Mouse (Mus musculus) liver, embryonic 16.5 days (tissue): ENCODE data around the gene Cnr1. TPM values are rescaled to one million over a fixed set of nuclear protein-coding genes. Genes with fewer than 3 reads are reported as not detected.

Experiments
- ATAC-seq: fragments of 200-750 bp; cut with Nextera tagmentation; 2 replicates; pipeline ENCODE4 v1.8.0; 2017; ENCODE audit warnings: low read depth, mild to moderate bottlenecking, moderate number of reproducible peaks, moderate library complexity
- H3K27ac ChIP-seq: fragments of 300-500 bp; sonication (generic); 2 replicates; pipeline ENCODE4 v1.5.1; 2014; ENCODE audit warnings: mild to moderate bottlenecking, low read length
- H3K27me3 ChIP-seq: fragments of 300-500 bp; sonication (generic); 2 replicates; pipeline ENCODE4 v1.6.1; 2014; ENCODE audit warnings: low read depth, low read length, mixed read lengths; ENCODE audit not compliant: control insufficient read depth, insufficient read depth
- H3K36me3 ChIP-seq: fragments of 300-500 bp; sonication (generic); 2 replicates; pipeline ENCODE4 v1.6.1; 2014; ENCODE audit warnings: mild to moderate bottlenecking; ENCODE audit not compliant: control insufficient read depth, insufficient read depth
- H3K4me1 ChIP-seq: fragments of 300-500 bp; sonication (generic); 2 replicates; pipeline ENCODE4 v1.6.1; 2014; ENCODE audit warnings: low read depth, low read length, mixed read lengths; ENCODE audit not compliant: control insufficient read depth
- H3K4me2 ChIP-seq: fragments of 300-500 bp; sonication (generic); 2 replicates; pipeline ENCODE4 v1.6.1; 2014; ENCODE audit warnings: low read depth, low read length, mixed read lengths
- H3K4me3 ChIP-seq: fragments of 300-500 bp; sonication (generic); 2 replicates; pipeline ENCODE4 v1.5.1; 2014; ENCODE audit warnings: low read depth, mild to moderate bottlenecking, low read length
- H3K9ac ChIP-seq: fragments of 300-500 bp; sonication (generic); 2 replicates; pipeline ENCODE4 v1.6.1; 2014; ENCODE audit warnings: low read depth, low read length
- H3K9me3 ChIP-seq: fragments of 300-500 bp; sonication (generic); replicated peaks from 2 replicates; pipeline ENCODE4 v1.6.1; 2016; ENCODE audit warnings: low read length; ENCODE audit not compliant: control insufficient read depth
- WGBS: fragments of 180-500 bp; shearing (Covaris S2); extraction: QIAGEN DNeasy Blood & Tissue Kit; methylation state at CpG from one replicate; pipeline ENCODE4 v1.1.7; 2014; ENCODE audit not compliant: insufficient replicate concordance; 5-methylcytosine and 5-hydroxymethylcytosine counted together
- polyA plus RNA-seq: library from polyadenylated mRNA; unstranded; fragments of >200 nt; fragmentation: Nextera tagmentation; extraction: Ambion mirVana; gene quantifications from 2 replicates; pipeline ENCODE4 v1.2.1, GENCODE M21; 2015

Gene Cnr1
- polyA plus RNA-seq, 1 experiment from 2014 or later, result 0.06 TPM

- Histone ChIP-seq H3K9ac (no peak overlapping the region), H3K27me3 (no peaks in the 10 kb centered on the region), H3K4me3 (no peak overlapping the region), H3K4me1 (no peaks in the 10 kb centered on the region), H3K9me3 (no peaks in the 10 kb centered on the region), H3K4me2 (no peak overlapping the region), H3K36me3 (no peaks in the 10 kb centered on the region), H3K27ac (no peak overlapping the region)
- no peak for ATAC-seq
- 30% methylated on average over 3 of the region's 3 CpGs for WGBS
Observed at GRCm38 (mm10) chr4:33957398-33957797, 33.0 kb downstream of the Cnr1 start.

GRCm38 (mm10) chr4:33958515-33958914 lies 34.1 kb downstream of the Cnr1 start:
- no peaks in the 10 kb centered on the region for H3K36me3 ChIP-seq
- no peak overlapping the region for H3K27ac ChIP-seq
- no peaks in the 10 kb centered on the region for H3K27me3 ChIP-seq
- ATAC-seq, result no peak
- no peak overlapping the region for H3K4me2 ChIP-seq
- H3K9ac ChIP-seq, result no peak overlapping the region
- no peaks in the 10 kb centered on the region for H3K4me1 ChIP-seq
- no peak overlapping the region for H3K4me3 ChIP-seq
- H3K9me3 ChIP-seq, result no peaks in the 10 kb centered on the region
- 46% methylated on average over 3 of the region's 3 CpGs for WGBS

- Histone ChIP-seq H3K9me3 (no peaks in the 10 kb centered on the region), H3K4me3 (no peak overlapping the region), H3K9ac (no peak overlapping the region), H3K4me2 (no peak overlapping the region), H3K36me3 (no peaks in the 10 kb centered on the region), H3K4me1 (no peaks in the 10 kb centered on the region), H3K27me3 (no peaks in the 10 kb centered on the region), H3K27ac (no peak overlapping the region)
- no peak for ATAC-seq
- WGBS, result 66% methylated on average over 6 of the region's 6 CpGs
Observed at GRCm38 (mm10) chr4:33959841-33960240, 35.4 kb downstream of the Cnr1 start.

GRCm38 (mm10) chr4:33970726-33971125 lies 46.3 kb downstream of the Cnr1 start:
- H3K9ac ChIP-seq, result no peak overlapping the region
- no peaks in the 10 kb centered on the region for H3K36me3 ChIP-seq
- H3K27me3 ChIP-seq, result no peaks in the 10 kb centered on the region
- no peak overlapping the region for H3K4me3 ChIP-seq
- no peaks in the 10 kb centered on the region for H3K4me1 ChIP-seq
- WGBS, result 46% methylated on average over 3 of the region's 3 CpGs
- no peak overlapping the region for H3K4me2 ChIP-seq
- ATAC-seq, result no peak
- H3K27ac ChIP-seq, result no peak overlapping the region
- no peaks in the 10 kb centered on the region for H3K9me3 ChIP-seq

DNA sequence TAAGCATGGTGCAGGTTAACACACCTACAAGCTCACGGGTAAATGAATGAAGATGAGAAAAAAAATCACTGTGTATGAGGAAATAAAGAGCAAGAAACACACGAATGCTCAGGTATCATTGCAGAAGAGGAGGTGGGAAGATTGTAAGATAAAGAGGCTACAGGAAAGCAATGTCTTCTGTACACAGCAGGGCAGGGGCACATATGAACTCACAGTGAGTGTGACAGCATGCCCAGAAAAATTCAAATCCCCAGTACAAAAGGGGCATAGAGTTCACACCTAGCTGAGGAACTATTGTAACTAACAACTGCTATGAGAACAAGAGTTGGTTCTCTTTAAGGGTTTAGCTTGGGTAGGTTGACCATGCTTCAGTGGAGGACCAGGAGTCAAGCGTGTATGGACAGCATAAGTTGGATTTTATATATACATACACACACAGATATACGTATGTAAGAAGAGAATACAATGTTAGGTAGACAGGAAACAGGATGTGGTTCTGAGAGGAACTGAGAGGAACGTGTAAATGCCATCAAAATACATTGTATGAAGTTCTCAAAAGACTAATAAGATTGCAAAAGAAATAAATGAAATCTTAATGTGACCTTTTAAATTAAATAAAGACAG lies 64.2 kb downstream of the Cnr1 start:
- no peaks in the 10 kb centered on the region for H3K4me1 ChIP-seq

GRCm38 (mm10) chr4:33992687-33993086 lies 68.3 kb downstream of the Cnr1 start:
- Histone ChIP-seq H3K36me3 (no peaks in the 10 kb centered on the region), H3K9ac (no peak overlapping the region), H3K4me3 (no peak overlapping the region), H3K27ac (no peak overlapping the region), H3K4me1 (no peaks in the 10 kb centered on the region), H3K9me3 (no peaks in the 10 kb centered on the region), H3K27me3 (no peaks in the 10 kb centered on the region), H3K4me2 (no peak overlapping the region)
- no peak for ATAC-seq
- WGBS, result 40% methylated on average over 2 of the region's 3 CpGs

More for the DNA sequence above, 64.2 kb downstream of the Cnr1 start:
- no peaks in the 10 kb centered on the region for H3K27me3 ChIP-seq
- H3K36me3 ChIP-seq, result no peaks in the 10 kb centered on the region
- no peak for ATAC-seq
- WGBS, result 33% methylated on average over 5 of the region's 5 CpGs
- H3K4me3 ChIP-seq, result no peak overlapping the region
- no peak overlapping the region for H3K4me2 ChIP-seq
- no peak overlapping the region for H3K27ac ChIP-seq
- no peaks in the 10 kb centered on the region for H3K9me3 ChIP-seq
- no peak overlapping the region for H3K9ac ChIP-seq

- no peaks in the 10 kb centered on the region for H3K27me3 ChIP-seq
- H3K9ac ChIP-seq, result no peak overlapping the region
- no peak overlapping the region for H3K4me3 ChIP-seq
- no peak overlapping the region for H3K4me2 ChIP-seq
- H3K27ac ChIP-seq, result no peak overlapping the region
- no peak for ATAC-seq
- no peaks in the 10 kb centered on the region for H3K36me3 ChIP-seq
- H3K4me1 ChIP-seq, result no peaks in the 10 kb centered on the region
- no peaks in the 10 kb centered on the region for H3K9me3 ChIP-seq
Observed at GRCm38 (mm10) chr4:33996382-33996781, 72.0 kb downstream of the Cnr1 start.

Other genes with a start within 250 kb of the Cnr1 start
- gene Spaca1, start 125.6 kb downstream of the Cnr1 start, polyA plus RNA-seq, result 0.17 and 0.21 TPM in 2 replicates